Mouse (Mus musculus): ENCODE results near the gene Celf2. TPM values are rescaled to one million over a fixed set of nuclear protein-coding genes. Genes with fewer than 3 reads are reported as not detected.

Celf2 gene
- total RNA-seq, 1 experiment from 2014 or later = 141 TPM

- no peak for ATAC-seq (replicated peaks; ENCODE audit: low read depth, poor library complexity, severe bottlenecking)
These were observed 791.4 kb downstream of the Celf2 start for GRCm38 (mm10) chr2:6717953-6718352.

- ATAC-seq (replicated peaks; ENCODE audit: low read depth, poor library complexity, severe bottlenecking) = no peak
These were observed 793.8 kb downstream of the Celf2 start for GRCm38 (mm10) chr2:6715562-6715961.

- ATAC-seq (replicated peaks; ENCODE audit: low read depth, poor library complexity, severe bottlenecking) = no peak
These were observed 795.8 kb downstream of the Celf2 start for GRCm38 (mm10) chr2:6713529-6713928.

- ATAC-seq (replicated peaks; ENCODE audit: low read depth, poor library complexity, severe bottlenecking) = peak; percentile 61
These were observed 798.5 kb downstream of the Celf2 start for GRCm38 (mm10) chr2:6710687-6711430.

- no peak for ATAC-seq (replicated peaks; ENCODE audit: low read depth, poor library complexity, severe bottlenecking)
These were observed 801.3 kb downstream of the Celf2 start for GRCm38 (mm10) chr2:6707959-6708519.

- ATAC-seq (replicated peaks; ENCODE audit: low read depth, poor library complexity, severe bottlenecking) = peak; percentile 78
These were observed 802.1 kb downstream of the Celf2 start for GRCm38 (mm10) chr2:6707276-6707675.

GRCm38 (mm10) chr2:6705929-6706739, 803.2 kb downstream of the Celf2 start:
- no peak for ATAC-seq (replicated peaks; ENCODE audit: low read depth, poor library complexity, severe bottlenecking)

GRCm38 (mm10) chr2:6705475-6705874, 803.9 kb downstream of the Celf2 start:
- ATAC-seq (replicated peaks; ENCODE audit: low read depth, poor library complexity, severe bottlenecking) = 0 out of 2 replicates have a peak, but pooled peaks have one; percentile 5

GRCm38 (mm10) chr2:6704804-6705203, 804.6 kb downstream of the Celf2 start:
- peak; percentile 9; the same call in 1 of the 2 replicates for ATAC-seq (replicated peaks; ENCODE audit: low read depth, poor library complexity, severe bottlenecking)

- ATAC-seq (replicated peaks; ENCODE audit: low read depth, poor library complexity, severe bottlenecking) = no peak
These were observed 805.0 kb downstream of the Celf2 start for GRCm38 (mm10) chr2:6704342-6704741.

GRCm38 (mm10) chr2:6696326-6696725, 813.0 kb downstream of the Celf2 start:
- ATAC-seq (replicated peaks; ENCODE audit: low read depth, poor library complexity, severe bottlenecking) = no peak

- peak; percentile 70 for ATAC-seq (replicated peaks; ENCODE audit: low read depth, poor library complexity, severe bottlenecking)
These were observed 813.9 kb downstream of the Celf2 start for GRCm38 (mm10) chr2:6695353-6695951.

GRCm38 (mm10) chr2:6689689-6690088, 819.7 kb downstream of the Celf2 start:
- 0 out of 2 replicates have a peak, but pooled peaks have one; percentile 37 for ATAC-seq (replicated peaks; ENCODE audit: low read depth, poor library complexity, severe bottlenecking)

- ATAC-seq (replicated peaks; ENCODE audit: low read depth, poor library complexity, severe bottlenecking) = no peak
These were observed 831.1 kb downstream of the Celf2 start for GRCm38 (mm10) chr2:6678231-6678630.

GRCm38 (mm10) chr2:6677457-6677856, 831.9 kb downstream of the Celf2 start:
- no peak for ATAC-seq (replicated peaks; ENCODE audit: low read depth, poor library complexity, severe bottlenecking)

GRCm38 (mm10) chr2:6674401-6674800, 835.0 kb downstream of the Celf2 start:
- ATAC-seq (replicated peaks; ENCODE audit: low read depth, poor library complexity, severe bottlenecking) = peak; percentile 80

GRCm38 (mm10) chr2:6673418-6673817, 835.9 kb downstream of the Celf2 start:
- peak; percentile 48 for ATAC-seq (replicated peaks; ENCODE audit: low read depth, poor library complexity, severe bottlenecking)

- no peak for ATAC-seq (replicated peaks; ENCODE audit: low read depth, poor library complexity, severe bottlenecking)
These were observed 841.8 kb downstream of the Celf2 start for GRCm38 (mm10) chr2:6667611-6668010.

GRCm38 (mm10) chr2:6659834-6660233, 849.5 kb downstream of the Celf2 start:
- no peak for ATAC-seq (replicated peaks; ENCODE audit: low read depth, poor library complexity, severe bottlenecking)

GRCm38 (mm10) chr2:6653719-6654118, 855.6 kb downstream of the Celf2 start:
- no peak for ATAC-seq (replicated peaks; ENCODE audit: low read depth, poor library complexity, severe bottlenecking)
